Mouse (Mus musculus) hindbrain, embryonic 16.5 days (tissue): ENCODE results near the gene Fmo4. TPM values are rescaled to one million over a fixed set of nuclear protein-coding genes. Genes with fewer than 3 reads are reported as not detected.

Source experiments
- ATAC-seq: fragments of 200-750 bp; cut with Nextera tagmentation; 2 replicates; pipeline ENCODE4 v1.8.0; 2017; ENCODE audit warnings: moderate TSS enrichment, moderate library complexity
- H3K27ac ChIP-seq: fragments of 300-500 bp; sonication (generic); 2 replicates; pipeline ENCODE4 v1.5.1; 2014; ENCODE audit warnings: low read depth, mild to moderate bottlenecking, control low read depth, low read length, moderate library complexity
- H3K27me3 ChIP-seq: fragments of 300-500 bp; sonication (generic); replicated peaks from 2 replicates; pipeline ENCODE4 v1.6.1; 2014; ENCODE audit warnings: low read length; ENCODE audit not compliant: control insufficient read depth, insufficient read depth
- H3K36me3 ChIP-seq: fragments of 300-500 bp; sonication (generic); 2 replicates; pipeline ENCODE4 v1.6.1; 2014; ENCODE audit warnings: mild to moderate bottlenecking, low read length, moderate library complexity, mixed read lengths; ENCODE audit not compliant: control insufficient read depth, insufficient read depth
- H3K4me1 ChIP-seq: fragments of 300-500 bp; sonication (generic); 2 replicates; pipeline ENCODE4 v1.6.1; 2014; ENCODE audit warnings: low read depth, low read length; ENCODE audit not compliant: control insufficient read depth, insufficient read depth
- H3K4me2 ChIP-seq: fragments of 300-500 bp; sonication (generic); 2 replicates; pipeline ENCODE4 v1.6.1; 2014; ENCODE audit warnings: mild to moderate bottlenecking, low read length, control low read depth, moderate library complexity
- H3K4me3 ChIP-seq: fragments of 300-500 bp; sonication (generic); 2 replicates; pipeline ENCODE4 v1.5.1; 2014; ENCODE audit warnings: mild to moderate bottlenecking, low read length, control low read depth, moderate library complexity
- H3K9ac ChIP-seq: fragments of 300-500 bp; sonication (generic); 2 replicates; pipeline ENCODE4 v1.6.1; 2014; ENCODE audit warnings: low read depth, mild to moderate bottlenecking, control low read depth, low read length, moderate library complexity
- H3K9me3 ChIP-seq: fragments of 300-500 bp; sonication (generic); 2 replicates; pipeline ENCODE4 v1.6.1; 2014; ENCODE audit warnings: mild to moderate bottlenecking, low read length, moderate library complexity; ENCODE audit not compliant: control insufficient read depth
- WGBS: fragments of 180-500 bp; shearing (Covaris S2); extraction: QIAGEN DNeasy Blood & Tissue Kit; methylation state at CpG from one replicate; pipeline ENCODE4 v1.1.7; 2014; 5-methylcytosine and 5-hydroxymethylcytosine counted together
- polyA plus RNA-seq: library from polyadenylated mRNA; unstranded; fragments of >200 nt; fragmentation: Nextera tagmentation; extraction: Ambion mirVana; gene quantifications from 2 replicates; pipeline ENCODE4 v1.2.1, GENCODE M21; 2015

Gene Fmo4
- polyA plus RNA-seq, 1 experiment from 2014 or later: 0.78 TPM

DNA sequence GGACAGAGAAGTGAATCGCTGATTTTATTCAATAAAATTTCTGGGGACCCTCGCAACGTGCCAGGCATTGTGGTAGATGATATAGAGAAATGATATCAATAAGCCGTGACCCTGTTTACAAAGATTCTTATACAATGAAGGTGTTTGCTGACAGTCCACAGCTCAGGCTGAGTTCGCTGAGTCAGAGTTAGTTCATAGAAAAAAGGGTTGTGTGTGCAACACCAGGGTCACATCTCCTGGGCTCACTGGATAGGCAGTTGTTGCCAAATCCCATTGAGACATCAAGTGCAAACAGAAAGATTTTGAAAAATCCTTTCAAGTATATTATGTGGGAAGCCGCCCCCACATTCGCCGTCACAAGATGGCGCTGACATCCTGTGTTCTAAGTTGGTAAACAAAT lies 26.4 kb upstream of the Fmo4 start:
- WGBS: 94% methylated on average over 9 of the region's 9 CpGs

DNA sequence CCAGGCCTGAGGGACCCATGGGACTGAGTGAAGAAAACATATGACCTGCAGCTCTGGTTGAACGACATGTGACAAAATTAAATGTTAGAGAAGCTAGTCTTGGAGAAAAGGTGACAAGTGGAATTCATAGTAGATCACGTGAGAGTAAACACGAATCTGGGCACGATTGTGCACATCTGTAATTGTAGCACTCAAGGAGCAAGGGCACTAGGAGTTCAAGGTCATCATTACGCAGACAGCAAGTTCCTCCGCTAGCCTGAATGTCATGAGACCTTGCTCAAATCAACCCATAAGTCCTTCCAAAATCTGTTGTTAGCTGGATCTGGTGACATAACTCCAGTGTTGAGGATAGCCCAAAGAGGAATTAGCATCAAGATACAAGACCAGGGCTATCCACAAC lies 25.2 kb upstream of the Fmo4 start:
- H3K4me3 ChIP-seq: no peak overlapping the region
- no peak overlapping the region for H3K9ac ChIP-seq
- H3K27ac ChIP-seq: no peak overlapping the region
- H3K9me3 ChIP-seq: no peaks in the 10 kb centered on the region
- ATAC-seq: no peak
- no peaks in the 10 kb centered on the region for H3K27me3 ChIP-seq
- no peak overlapping the region for H3K4me2 ChIP-seq
- WGBS: 94% methylated on average over 6 of the region's 6 CpGs
- no peaks in the 10 kb centered on the region for H3K36me3 ChIP-seq
- H3K4me1 ChIP-seq: no peaks in the 10 kb centered on the region

More for the DNA sequence above, 26.4 kb upstream of the Fmo4 start:
- Histone ChIP-seq H3K4me2 (no peak overlapping the region), H3K9me3 (no peaks in the 10 kb centered on the region), H3K27me3 (no peaks in the 10 kb centered on the region), H3K27ac (no peak overlapping the region), H3K4me3 (no peak overlapping the region), H3K36me3 (no peaks in the 10 kb centered on the region), H3K9ac (no peak overlapping the region), H3K4me1 (no peaks in the 10 kb centered on the region)
- ATAC-seq: no peak

DNA sequence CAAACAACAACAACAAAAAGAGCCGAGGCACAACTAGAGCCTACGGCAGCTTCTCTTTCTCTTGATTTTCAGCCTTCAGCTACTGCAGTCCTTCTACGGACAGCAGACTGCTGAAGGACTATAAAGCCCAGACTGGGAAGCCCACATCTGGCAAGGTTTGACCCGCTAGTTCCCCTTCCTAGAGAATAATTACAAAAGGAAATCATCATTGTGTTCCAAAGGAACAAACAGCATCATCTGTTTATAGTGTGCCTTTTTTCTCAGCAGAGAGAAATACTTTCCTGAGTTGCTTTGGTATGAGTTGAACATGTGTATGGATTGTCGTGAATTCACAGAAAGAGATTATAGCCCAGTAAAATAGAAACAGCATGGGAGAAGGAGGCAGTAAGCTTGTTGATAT lies 20.6 kb upstream of the Fmo4 start:
- no peaks in the 10 kb centered on the region for H3K9me3 ChIP-seq
- no peak overlapping the region for H3K27ac ChIP-seq
- WGBS: 84% methylated on average over 5 of the region's 5 CpGs
- H3K4me2 ChIP-seq: no peak overlapping the region
- no peak overlapping the region for H3K4me3 ChIP-seq
- H3K27me3 ChIP-seq: no peaks in the 10 kb centered on the region
- no peak overlapping the region for H3K9ac ChIP-seq
- no peak for ATAC-seq
- H3K36me3 ChIP-seq: no peaks in the 10 kb centered on the region
- peaks cover 14% of the 10 kb centered on the region for H3K4me1 ChIP-seq

DNA sequence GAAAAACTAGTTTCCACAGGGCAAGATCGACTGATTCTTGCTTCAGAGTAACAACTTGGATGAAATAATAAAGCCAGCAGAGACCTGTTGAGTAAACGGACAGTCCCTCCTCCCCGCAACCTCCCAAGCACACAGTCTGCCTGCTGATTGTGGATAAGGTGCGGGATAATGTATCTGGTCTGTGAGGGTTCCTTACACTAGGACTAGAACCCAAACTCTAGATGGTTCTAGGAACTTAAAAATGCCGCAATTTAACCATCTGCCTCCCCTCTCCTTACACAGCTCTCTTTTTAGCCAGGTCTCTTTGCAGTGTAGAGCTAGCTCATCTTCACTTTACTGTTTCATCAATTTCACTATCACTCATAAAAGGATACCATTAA lies 18.8 kb upstream of the Fmo4 start:
- H3K4me3 ChIP-seq: peak overlapping the region; percentile 17
- peak overlapping the region; percentile 57 for H3K4me2 ChIP-seq
- H3K4me1 ChIP-seq: peaks cover 14% of the 10 kb centered on the region
- H3K36me3 ChIP-seq: no peaks in the 10 kb centered on the region
- H3K9ac ChIP-seq: no peak overlapping the region; the same call in 1 of the 2 replicates
- ATAC-seq: peak; percentile 79
- peak overlapping the region; percentile 76 for H3K27ac ChIP-seq
- H3K9me3 ChIP-seq: no peaks in the 10 kb centered on the region
- WGBS: 5% methylated on average over 5 of the region's 5 CpGs
- no peaks in the 10 kb centered on the region for H3K27me3 ChIP-seq

DNA sequence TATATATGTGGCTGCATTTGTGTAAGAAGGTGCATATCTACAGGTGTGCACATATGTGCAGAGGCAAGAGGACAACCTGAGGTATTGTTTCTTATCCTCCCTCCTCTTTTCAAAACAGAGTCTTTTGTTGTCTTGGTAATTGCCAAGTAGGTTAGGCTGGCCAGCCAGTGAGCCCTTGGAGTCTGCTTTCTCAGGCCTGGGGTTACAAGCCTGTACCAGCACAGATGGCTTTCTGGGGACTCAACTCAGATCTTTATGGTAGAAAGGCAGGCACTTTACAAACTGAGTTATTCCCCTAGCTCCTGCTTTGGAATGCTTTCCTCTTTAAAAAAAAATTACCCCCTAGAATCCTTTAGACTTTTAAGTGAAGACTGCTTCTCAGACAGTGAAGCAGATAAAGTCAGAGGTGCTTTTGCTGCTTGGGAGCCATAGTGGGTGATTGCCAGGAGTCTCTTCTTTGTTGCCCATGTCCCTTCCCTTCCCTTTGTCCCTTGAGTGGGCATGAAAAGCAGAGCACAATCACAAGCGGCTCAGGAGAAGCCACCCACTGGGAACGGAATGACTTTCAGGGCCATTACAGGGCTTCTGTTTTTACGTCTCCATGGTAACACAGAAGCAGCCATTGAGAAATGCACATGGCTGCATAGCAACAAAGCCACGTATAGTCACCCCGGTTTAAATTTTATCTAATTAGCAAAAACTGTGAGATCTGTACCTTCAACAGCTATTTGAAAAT lies 18.2 kb upstream of the Fmo4 start:
- Histone ChIP-seq H3K4me3 (peak overlapping the region; percentile 17), H3K27ac (peak overlapping the region; percentile 76), H3K9ac (peak overlapping the region; percentile 29), H3K9me3 (no peaks in the 10 kb centered on the region), H3K27me3 (no peaks in the 10 kb centered on the region), H3K36me3 (no peaks in the 10 kb centered on the region), H3K4me1 (peaks cover 14% of the 10 kb centered on the region), H3K4me2 (peak overlapping the region; percentile 57)
- WGBS: 3% methylated on average over 5 of the region's 5 CpGs
- peak; percentile 98 for ATAC-seq

DNA sequence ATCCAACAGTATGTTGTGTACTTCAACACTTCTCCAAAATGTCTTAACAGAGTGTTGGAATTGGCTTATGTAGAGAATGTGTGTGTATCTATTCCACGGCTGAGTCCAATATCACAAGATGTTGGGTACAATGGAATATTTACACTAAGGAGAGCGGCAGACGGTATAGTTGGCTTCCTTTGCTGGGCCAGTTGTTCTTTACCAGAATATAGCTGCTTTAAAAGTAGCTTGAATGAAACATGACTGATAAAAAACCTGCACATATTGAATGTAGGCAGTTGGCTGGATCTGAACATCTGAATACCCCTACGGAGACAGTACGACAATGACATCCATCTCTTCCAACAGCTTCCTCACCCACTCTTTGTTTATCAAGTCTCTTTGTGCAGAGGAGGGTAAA lies 5.5 kb upstream of the Fmo4 start:
- Histone ChIP-seq H3K4me1 (no peaks in the 10 kb centered on the region), H3K36me3 (no peaks in the 10 kb centered on the region), H3K9me3 (no peaks in the 10 kb centered on the region), H3K27me3 (no peaks in the 10 kb centered on the region), H3K4me3 (no peak overlapping the region), H3K9ac (no peak overlapping the region), H3K4me2 (no peak overlapping the region), H3K27ac (no peak overlapping the region)
- 92% methylated on average over 5 of the region's 5 CpGs for WGBS
- no peak for ATAC-seq

DNA sequence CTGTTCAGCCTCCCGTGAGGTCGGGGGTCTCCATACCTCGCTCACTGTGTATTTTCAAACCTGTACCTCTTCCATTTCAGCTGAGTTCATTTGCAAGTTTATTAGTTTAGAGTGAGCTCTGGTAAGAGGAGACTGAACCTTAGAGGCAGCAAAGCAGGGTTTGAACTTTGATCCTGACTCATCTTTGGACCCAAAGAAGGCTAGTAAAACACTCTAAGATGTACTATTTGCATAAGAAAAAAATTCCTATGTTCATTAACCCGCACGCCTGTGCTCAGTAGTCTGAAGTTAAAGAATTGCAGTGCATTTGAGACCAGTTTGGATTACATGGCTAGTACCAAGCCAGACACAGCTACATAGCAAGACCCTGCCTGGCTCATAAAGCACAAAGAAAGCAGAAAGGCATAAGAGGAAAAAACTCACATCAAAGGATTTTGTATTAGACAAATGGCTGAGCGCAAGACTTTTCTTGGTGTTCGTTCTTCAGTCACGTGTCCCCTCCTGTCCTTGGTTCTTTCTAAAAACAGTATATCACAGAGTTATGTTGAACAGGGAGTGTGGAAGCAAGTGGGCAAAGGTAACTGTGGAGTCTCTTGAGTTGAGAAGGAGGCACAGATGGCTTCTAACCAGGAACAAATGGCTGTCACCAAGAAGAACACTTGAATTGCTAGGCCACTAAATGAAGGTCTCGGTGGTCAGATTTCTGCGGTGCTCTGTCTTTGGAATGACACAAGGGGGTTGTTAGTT lies 1.8 kb upstream of the Fmo4 start:
- Histone ChIP-seq H3K4me2 (no peak overlapping the region), H3K36me3 (no peaks in the 10 kb centered on the region), H3K9ac (no peak overlapping the region), H3K27ac (no peak overlapping the region), H3K4me3 (no peak overlapping the region), H3K9me3 (no peaks in the 10 kb centered on the region), H3K4me1 (no peaks in the 10 kb centered on the region), H3K27me3 (no peaks in the 10 kb centered on the region)
- WGBS: 77% methylated on average over 10 of the region's 10 CpGs
- ATAC-seq: no peak

DNA sequence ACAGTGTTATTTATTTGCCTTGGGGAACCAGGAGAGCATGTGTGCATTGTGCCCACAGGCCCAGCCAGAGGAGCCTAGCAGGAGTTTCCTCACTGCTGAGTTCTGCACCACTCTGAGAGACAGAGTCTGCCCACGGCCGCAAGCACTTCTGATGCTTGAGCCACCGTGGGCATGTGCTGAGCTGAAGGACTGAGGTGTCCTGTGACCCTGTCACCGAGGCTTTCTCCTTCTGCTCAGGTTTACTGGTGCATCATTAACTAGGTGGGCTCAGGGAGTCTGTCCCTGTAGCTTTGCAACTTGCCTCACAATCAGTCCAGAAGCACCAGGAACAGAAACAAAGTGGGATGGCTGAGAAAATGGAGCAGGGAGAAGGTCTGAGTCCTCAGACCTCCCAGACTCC lies 1.2 kb upstream of the Fmo4 start:
- Histone ChIP-seq H3K4me2 (no peak overlapping the region), H3K4me3 (no peak overlapping the region), H3K9me3 (no peaks in the 10 kb centered on the region), H3K27me3 (no peaks in the 10 kb centered on the region), H3K36me3 (no peaks in the 10 kb centered on the region), H3K27ac (no peak overlapping the region), H3K9ac (no peak overlapping the region), H3K4me1 (no peaks in the 10 kb centered on the region)
- WGBS: 78% methylated on average over 4 of the region's 4 CpGs
- ATAC-seq: no peak

DNA sequence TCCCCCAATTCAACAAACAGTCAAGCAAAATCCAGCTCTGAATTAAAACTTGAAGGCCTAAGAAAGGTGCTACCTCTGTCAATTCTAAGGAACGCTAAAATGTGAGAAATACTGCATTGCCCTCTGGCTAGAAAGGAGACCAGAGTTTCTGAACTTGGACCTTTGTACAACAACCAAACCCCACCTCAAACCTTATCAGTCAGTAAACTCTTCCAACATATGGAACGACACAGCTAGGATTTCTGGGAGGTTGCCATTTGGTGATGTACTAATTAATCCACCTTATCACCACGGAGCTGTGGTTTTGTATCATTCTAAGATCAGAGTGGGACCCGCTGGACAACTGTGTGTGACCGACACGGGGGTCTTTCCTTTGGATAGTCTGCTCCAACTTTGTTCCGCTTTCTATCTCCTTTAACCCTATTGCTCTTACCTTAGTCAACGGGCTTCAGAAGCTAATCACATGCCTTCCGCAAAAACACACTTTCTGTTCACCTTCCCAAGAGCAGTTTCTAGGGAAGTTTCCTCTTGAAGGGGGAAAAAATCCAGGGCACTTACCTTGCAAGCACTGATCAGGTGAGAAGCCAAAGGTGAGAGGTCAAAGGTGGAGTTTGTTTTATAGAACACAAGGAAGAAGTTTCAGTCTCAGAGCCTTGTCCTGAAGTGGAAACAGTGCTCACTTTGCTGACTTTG lies 483 bp downstream of the Fmo4 start:
- Histone ChIP-seq H3K4me1 (no peaks in the 10 kb centered on the region), H3K27ac (no peak overlapping the region), H3K4me2 (no peak overlapping the region), H3K27me3 (no peaks in the 10 kb centered on the region), H3K9me3 (no peaks in the 10 kb centered on the region), H3K4me3 (no peak overlapping the region), H3K9ac (no peak overlapping the region), H3K36me3 (no peaks in the 10 kb centered on the region)
- no peak for ATAC-seq
- 88% methylated on average over 9 of the region's 9 CpGs for WGBS
